Mouse (Mus musculus) midbrain, postnatal 0 days (tissue): ENCODE results near the gene Arrdc4. TPM values are rescaled to one million over a fixed set of nuclear protein-coding genes. Genes with fewer than 3 reads are reported as not detected.

ENCODE experiments used
- ATAC-seq: fragments of 200-750 bp; cut with Nextera tagmentation; 2 replicates; pipeline ENCODE4 v1.8.0; 2017; ENCODE audit warnings: moderate number of reproducible peaks, mild to moderate bottlenecking, moderate TSS enrichment, moderate library complexity; ENCODE audit not compliant: low FRiP score
- DNase-seq: peaks from one replicate; pipeline ENCODE4 v3.0.0-alpha.2; 2015; ENCODE audit warnings: low spot score
- H3K27ac ChIP-seq: fragments of 300-500 bp; sonication (generic); 2 replicates; pipeline ENCODE4 v1.5.1; 2014; ENCODE audit warnings: low read depth, mild to moderate bottlenecking, low read length, mixed read lengths
- H3K27me3 ChIP-seq: fragments of 300-500 bp; sonication (generic); 2 replicates; pipeline ENCODE4 v1.6.1; 2014; ENCODE audit warnings: low read length, control low read depth, mixed read lengths; ENCODE audit not compliant: insufficient read depth
- H3K36me3 ChIP-seq: fragments of 300-500 bp; sonication (generic); 2 replicates; pipeline ENCODE4 v1.6.1; 2014; ENCODE audit warnings: low read length, control low read depth, mixed read lengths; ENCODE audit not compliant: insufficient read depth
- H3K4me1 ChIP-seq: fragments of 300-500 bp; sonication (generic); 2 replicates; pipeline ENCODE4 v1.6.1; 2014; ENCODE audit warnings: mild to moderate bottlenecking, control low read depth, antibody characterized with exemption, low read length, mixed read lengths; ENCODE audit not compliant: insufficient read depth
- H3K4me2 ChIP-seq: fragments of 300-500 bp; sonication (generic); 2 replicates; pipeline ENCODE4 v1.6.1; 2014; ENCODE audit warnings: low read depth, mild to moderate bottlenecking, low read length, mixed read lengths; ENCODE audit not compliant: poor library complexity, severe bottlenecking
- H3K4me3 ChIP-seq: fragments of 300-500 bp; sonication (generic); 2 replicates; pipeline ENCODE4 v1.5.1; 2014; ENCODE audit warnings: low read depth, mild to moderate bottlenecking, low read length, moderate library complexity
- H3K9ac ChIP-seq: fragments of 300-500 bp; sonication (generic); replicated peaks from 2 replicates; pipeline ENCODE4 v1.6.1; 2014; ENCODE audit warnings: mild to moderate bottlenecking, low read length, moderate library complexity, mixed read lengths; ENCODE audit not compliant: poor library complexity, severe bottlenecking
- H3K9me3 ChIP-seq: fragments of 300-500 bp; sonication (generic); 2 replicates; pipeline ENCODE4 v1.6.1; 2016; ENCODE audit warnings: low read length, control low read depth
- CTCF ChIP-seq: IDR thresholded peaks from 2 replicates; pipeline ENCODE4 v1.5.1; 2016; ENCODE audit warnings: antibody characterized with exemption, mild to moderate bottlenecking
- WGBS: fragments of 180-500 bp; shearing (Covaris S2); extraction: QIAGEN DNeasy Blood & Tissue Kit; methylation state at CpG from one replicate; pipeline ENCODE4 v1.1.7; 2014; 5-methylcytosine and 5-hydroxymethylcytosine counted together
- polyA plus RNA-seq: library from polyadenylated mRNA; unstranded; fragments of >200 nt; fragmentation: Nextera tagmentation; extraction: Ambion mirVana; gene quantifications from 2 replicates; pipeline ENCODE4 v1.2.1, GENCODE M21; 2015
- total RNA-seq: library from RNA; depleted of rRNA; stranded (reverse); fragments of >200 nt; gene quantifications from 2 replicates; pipeline ENCODE4 v1.2.3, GENCODE M21; 2014

Arrdc4 gene
- total and polyA plus RNA-seq, 2 experiments from 2014 or later = 54.3 to 57.2 TPM

- no peaks in the 10 kb centered on the region for H3K9me3 ChIP-seq
- no peak overlapping the region for H3K9ac ChIP-seq
- no peak for DNase-seq
- no peak overlapping the region for H3K4me3 ChIP-seq
- H3K4me2 ChIP-seq = no peak overlapping the region
- WGBS = 89% methylated on average over 4 of the region's 4 CpGs
- H3K27me3 ChIP-seq = no peaks in the 10 kb centered on the region
- H3K4me1 ChIP-seq = no peaks in the 10 kb centered on the region
- no peak for TF ChIP-seq CTCF
- no peaks in the 10 kb centered on the region for H3K36me3 ChIP-seq
- ATAC-seq = no peak
- H3K27ac ChIP-seq = no peak overlapping the region
Observed at GRCm38 (mm10) chr7:68765926-68766325, 16.9 kb upstream of the Arrdc4 start.

GRCm38 (mm10) chr7:68759148-68759724 lies 10.2 kb upstream of the Arrdc4 start:
- Histone ChIP-seq H3K4me2 (no peak overlapping the region), H3K36me3 (no peaks in the 10 kb centered on the region), H3K9me3 (no peaks in the 10 kb centered on the region), H3K4me1 (no peaks in the 10 kb centered on the region), H3K27me3 (no peaks in the 10 kb centered on the region), H3K27ac (no peak overlapping the region), H3K4me3 (no peak overlapping the region), H3K9ac (no peak overlapping the region)
- no peak for DNase-seq
- no peak for ATAC-seq
- WGBS = 79% methylated on average over 6 of the region's 6 CpGs
- TF ChIP-seq CTCF = no peak

GRCm38 (mm10) chr7:68756656-68757204 lies 7.7 kb upstream of the Arrdc4 start:
- ATAC-seq (no peak), DNase-seq (no peak)
- no peak overlapping the region for H3K27ac ChIP-seq
- no peaks in the 10 kb centered on the region for H3K9me3 ChIP-seq
- no peak overlapping the region for H3K9ac ChIP-seq
- no peaks in the 10 kb centered on the region for H3K4me1 ChIP-seq
- TF ChIP-seq CTCF = no peak
- H3K4me2 ChIP-seq = no peak overlapping the region
- no peak overlapping the region for H3K4me3 ChIP-seq
- 92% methylated on average over 6 of the region's 6 CpGs for WGBS
- H3K27me3 ChIP-seq = no peaks in the 10 kb centered on the region
- H3K36me3 ChIP-seq = no peaks in the 10 kb centered on the region

GRCm38 (mm10) chr7:68749919-68750318 lies 878 bp upstream of the Arrdc4 start:
- H3K36me3 ChIP-seq = no peaks in the 10 kb centered on the region
- H3K4me3 ChIP-seq = peak overlapping the region; percentile 94; the same call in 1 of the 2 replicates
- no peak for DNase-seq
- ATAC-seq = no peak
- peaks cover 17% of the 10 kb centered on the region; the same call in 1 of the 2 replicates for H3K4me1 ChIP-seq
- TF ChIP-seq CTCF = no peak
- peak overlapping the region; percentile 46 for H3K4me2 ChIP-seq
- peak overlapping the region; percentile 39; the same call in 1 of the 2 replicates for H3K27ac ChIP-seq
- 69% methylated on average over 8 of the region's 8 CpGs for WGBS
- no peaks in the 10 kb centered on the region for H3K9me3 ChIP-seq
- H3K27me3 ChIP-seq = no peaks in the 10 kb centered on the region
- H3K9ac ChIP-seq = no peak overlapping the region

- peaks cover 17% of the 10 kb centered on the region; the same call in 1 of the 2 replicates for H3K4me1 ChIP-seq
- 17% methylated on average over 8 of the region's 8 CpGs for WGBS
- ATAC-seq = no peak; the same call in 1 of the 2 replicates
- peak; percentile 68 for DNase-seq
- H3K9me3 ChIP-seq = no peaks in the 10 kb centered on the region
- peak overlapping the region; percentile 100 for H3K9ac ChIP-seq
- H3K27me3 ChIP-seq = no peaks in the 10 kb centered on the region
- H3K36me3 ChIP-seq = 0 out of 2 replicates have a peak, but pooled peaks cover 5% of the 10 kb centered on the region
- H3K4me3 ChIP-seq = peak overlapping the region; percentile 94
- peak overlapping the region; percentile 97 for H3K27ac ChIP-seq
- TF ChIP-seq CTCF = no peak
- H3K4me2 ChIP-seq = peak overlapping the region; percentile 80
Observed at GRCm38 (mm10) chr7:68748361-68748760, 680 bp downstream of the Arrdc4 start.

- Histone ChIP-seq H3K9me3 (no peaks in the 10 kb centered on the region), H3K4me1 (peaks cover 17% of the 10 kb centered on the region; the same call in 1 of the 2 replicates), H3K27ac (no peak overlapping the region), H3K4me2 (no peak overlapping the region), H3K4me3 (no peak overlapping the region), H3K9ac (no peak overlapping the region), H3K36me3 (peaks cover 25% of the 10 kb centered on the region), H3K27me3 (no peaks in the 10 kb centered on the region)
- no peak for TF ChIP-seq CTCF
- ATAC-seq (no peak), DNase-seq (no peak)
- 78% methylated on average over 9 of the region's 9 CpGs for WGBS
Observed at GRCm38 (mm10) chr7:68744616-68745015, 4.4 kb downstream of the Arrdc4 start.
